Mouse (Mus musculus): Measurements from ENCODE around the gene Bhlhe41.

DNA sequence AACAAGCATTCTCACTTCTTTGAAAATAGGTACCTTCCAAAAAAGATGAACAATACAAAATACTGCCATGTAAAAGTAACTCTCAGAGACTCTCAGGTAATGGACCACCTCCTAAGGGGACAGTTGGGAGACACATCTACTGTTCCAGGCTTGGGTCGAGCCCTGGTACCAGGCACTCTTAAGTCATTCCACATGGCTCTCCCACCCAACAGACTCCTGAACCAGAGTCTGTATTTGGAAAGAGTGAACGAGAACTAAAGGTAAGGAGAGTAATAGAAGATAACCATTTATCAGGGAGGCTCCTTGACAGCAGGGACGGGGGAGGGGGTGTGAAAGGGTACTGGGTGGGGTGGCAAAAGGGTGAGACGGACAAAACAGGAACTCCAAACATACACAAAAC, 3.0 kb downstream of the Bhlhe41 start:
- TF ChIP-seq EP300 (IDR thresholded peaks at IDR 0.05; ENCODE audit: low read depth), result no peak
- no peak for TF ChIP-seq CTCF (IDR thresholded peaks at IDR 0.05; ENCODE audit: low read depth)
